Mouse (Mus musculus) heart, postnatal 0 days (tissue): ENCODE data around the gene Tmem135.
A peak's percentile ranks its signal among the peaks of the same experiment; 100 is the strongest.

Experiments used
- CTCF ChIP-seq: IDR thresholded peaks from 2 replicates; pipeline ENCODE4 v1.5.1; 2016; ENCODE audit warnings: antibody characterized with exemption, control low read depth, low read depth
- EP300 ChIP-seq: IDR thresholded peaks from 2 replicates; pipeline ENCODE4 v1.6.1; 2016; ENCODE audit warnings: antibody characterized with exemption, low read depth

- TF ChIP-seq CTCF (no peak), EP300 (peak; percentile 45; the same call in 1 of the 2 replicates)
Observed at GRCm38 (mm10) chr7:89407006-89407940, 3.3 kb upstream of the Tmem135 start.
